Mouse (Mus musculus) spleen, postnatal 4 days (tissue): Measurements from ENCODE around the gene Lamtor2.
A peak's percentile ranks its signal among the peaks of the same experiment; 100 is the strongest.
"Not testable (repeated sequence)": the region's sequence is repeated elsewhere in the genome, so short reads cannot be mapped to it uniquely, and the experiment has no call there.

ENCODE experiments used
- DNase-seq, 2 experiments: peaks; one replicate each; pipeline ENCODE4 v3.0.0; 2022; ENCODE audit warnings: low spot score in 2 of 2

Gene Lamtor2

DNA sequence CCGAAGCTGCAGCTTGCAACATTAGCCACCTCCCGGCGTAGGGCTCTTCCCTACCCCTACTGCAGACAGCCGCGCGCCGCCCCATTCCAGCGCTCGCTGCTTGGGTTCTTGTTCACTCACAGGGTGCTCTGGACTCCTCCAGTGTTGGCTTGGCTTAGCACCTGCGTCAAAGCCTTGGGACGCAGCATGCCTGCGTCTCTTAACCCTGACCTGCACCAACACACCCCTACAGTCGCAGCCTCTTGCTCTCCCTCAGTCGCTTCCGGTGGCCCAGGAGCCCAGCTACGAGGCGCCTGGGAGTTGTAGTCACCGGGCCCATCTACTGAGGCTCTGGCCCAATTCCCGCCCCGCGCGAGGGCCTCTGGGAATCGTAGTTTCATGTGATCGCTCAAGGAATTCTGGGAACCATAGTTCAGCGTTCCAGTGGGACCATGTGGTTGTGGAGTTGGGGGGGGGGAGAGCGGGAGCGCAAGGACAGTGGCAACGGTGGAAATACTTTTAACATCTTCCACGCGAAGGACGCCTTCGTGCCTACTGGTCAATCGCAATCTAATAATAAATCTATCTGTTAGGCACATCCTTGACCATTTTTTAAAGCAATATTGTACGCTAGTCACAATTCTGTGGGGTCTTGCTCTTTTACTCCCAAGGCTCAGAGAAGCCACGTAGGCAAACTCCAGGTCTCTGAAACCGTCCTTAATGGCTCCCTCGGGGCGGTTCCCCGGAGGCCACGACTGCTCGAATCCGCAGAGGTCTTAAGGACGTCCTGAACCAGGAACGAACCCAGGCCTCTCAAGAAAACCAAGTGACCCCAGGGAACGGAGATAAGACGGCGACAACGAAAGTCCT lies at the start of gene Lamtor2:
Lamtor2 (minus strand) TSS at position 399 of the 849 bp plus-strand sequence.
- peak; percentile 95 to 96 for DNase-seq

DNA sequence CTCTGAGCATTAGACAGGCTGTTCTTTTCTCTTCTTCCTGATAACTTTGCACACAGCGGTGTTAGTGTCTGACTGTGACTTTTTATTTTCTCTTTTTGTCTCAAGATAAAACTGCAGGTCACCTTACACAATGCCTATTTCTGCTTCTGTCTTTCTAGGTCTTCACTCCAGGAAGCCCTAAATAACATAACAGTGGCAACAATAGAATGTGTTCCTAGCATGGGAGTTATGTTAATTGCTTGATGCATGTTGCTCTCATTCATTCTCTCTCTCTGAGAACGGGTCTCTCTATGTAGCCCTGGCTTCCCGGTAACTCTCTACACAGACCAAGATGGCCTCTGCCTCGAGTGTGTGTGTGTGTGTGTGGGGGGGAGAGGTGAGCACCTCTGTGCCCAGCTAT lies 49.6 kb upstream of the Lamtor2 start:
- DNase-seq = no peak

DNA sequence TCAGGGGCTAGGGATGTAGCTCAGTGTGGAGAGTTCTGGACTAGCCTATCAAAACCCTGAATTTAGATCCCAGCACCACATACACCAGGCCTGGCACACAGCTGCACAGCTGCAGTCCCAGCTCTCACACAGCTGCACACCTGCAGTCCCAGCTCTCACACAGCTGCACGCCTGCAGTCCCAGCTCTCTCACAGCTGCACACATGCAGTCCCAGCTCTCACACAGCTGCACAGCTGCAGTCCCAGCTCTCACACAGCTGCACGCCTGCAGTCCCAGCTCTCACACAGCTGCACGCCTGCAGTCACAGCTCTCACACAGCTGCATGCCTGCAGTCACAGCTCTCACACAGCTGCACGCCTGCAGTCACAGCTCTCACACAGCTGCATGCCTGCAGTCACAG lies 43.7 kb upstream of the Lamtor2 start:
- DNase-seq = not testable (repeated sequence)

DNA sequence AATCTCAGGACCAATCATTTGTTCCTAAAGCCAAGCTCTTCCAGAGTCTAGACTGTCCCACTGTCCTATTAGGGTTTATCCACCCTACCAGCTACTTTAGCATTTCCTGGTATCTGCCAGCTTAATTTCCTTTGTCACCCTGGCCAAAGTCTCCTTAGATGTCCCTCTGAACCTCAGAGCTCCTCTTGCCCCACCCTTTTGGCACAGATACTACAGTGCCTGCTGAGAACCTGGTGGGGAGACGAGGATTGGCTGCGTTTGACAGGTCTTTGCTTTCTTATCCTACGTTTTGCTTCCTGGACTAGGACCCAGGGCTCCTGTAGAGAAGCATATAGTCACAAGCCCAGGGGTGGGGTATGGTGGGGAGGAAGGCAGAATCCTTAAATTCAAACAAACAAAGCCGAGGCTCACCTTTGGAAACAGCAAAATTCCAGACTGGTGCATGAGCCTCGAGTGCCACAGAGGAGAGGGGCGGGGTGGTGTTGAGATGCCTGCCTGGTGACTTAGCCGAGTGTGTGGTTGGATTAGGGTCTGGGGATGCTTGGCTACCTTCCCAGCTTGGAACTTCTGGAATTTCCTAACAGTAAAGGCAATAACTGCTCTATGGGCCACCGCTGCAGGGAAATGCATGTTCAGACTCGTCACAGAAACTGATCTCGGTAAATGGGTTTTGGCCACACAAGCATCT lies 41.2 kb upstream of the Lamtor2 start:
- DNase-seq = no peak

DNA sequence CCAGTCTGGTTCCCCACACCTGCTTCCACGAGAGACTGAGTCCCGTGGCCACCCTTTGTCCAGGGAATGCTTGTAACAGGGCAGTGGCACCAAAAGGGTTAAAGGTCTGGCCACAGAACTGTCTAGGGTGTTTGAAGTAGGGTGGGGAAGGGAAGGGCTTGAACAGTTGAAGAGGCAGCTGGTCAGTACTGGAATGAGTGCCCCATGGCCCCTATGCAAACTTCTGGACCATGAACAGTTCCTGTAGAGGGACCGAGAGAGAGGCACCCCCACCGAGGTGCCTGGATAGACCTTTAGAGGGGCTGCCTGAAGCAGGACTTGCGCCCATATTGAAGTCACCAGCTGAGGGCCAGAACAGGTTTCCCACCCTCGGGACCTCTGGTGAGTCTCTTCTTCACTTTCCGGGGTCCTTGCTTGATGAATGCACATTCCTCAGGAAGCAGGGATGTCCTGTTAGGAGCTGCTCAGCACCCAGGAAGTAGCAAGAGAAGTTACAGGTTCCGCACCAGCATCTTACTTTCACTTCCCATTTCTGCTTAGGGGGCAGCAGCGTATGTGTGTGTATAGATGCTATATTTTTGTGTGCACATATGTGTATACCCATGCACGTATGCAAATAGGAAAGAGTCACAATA lies 40.2 kb upstream of the Lamtor2 start:
- DNase-seq = peak in 1 of 2 experiments; percentile 34

DNA sequence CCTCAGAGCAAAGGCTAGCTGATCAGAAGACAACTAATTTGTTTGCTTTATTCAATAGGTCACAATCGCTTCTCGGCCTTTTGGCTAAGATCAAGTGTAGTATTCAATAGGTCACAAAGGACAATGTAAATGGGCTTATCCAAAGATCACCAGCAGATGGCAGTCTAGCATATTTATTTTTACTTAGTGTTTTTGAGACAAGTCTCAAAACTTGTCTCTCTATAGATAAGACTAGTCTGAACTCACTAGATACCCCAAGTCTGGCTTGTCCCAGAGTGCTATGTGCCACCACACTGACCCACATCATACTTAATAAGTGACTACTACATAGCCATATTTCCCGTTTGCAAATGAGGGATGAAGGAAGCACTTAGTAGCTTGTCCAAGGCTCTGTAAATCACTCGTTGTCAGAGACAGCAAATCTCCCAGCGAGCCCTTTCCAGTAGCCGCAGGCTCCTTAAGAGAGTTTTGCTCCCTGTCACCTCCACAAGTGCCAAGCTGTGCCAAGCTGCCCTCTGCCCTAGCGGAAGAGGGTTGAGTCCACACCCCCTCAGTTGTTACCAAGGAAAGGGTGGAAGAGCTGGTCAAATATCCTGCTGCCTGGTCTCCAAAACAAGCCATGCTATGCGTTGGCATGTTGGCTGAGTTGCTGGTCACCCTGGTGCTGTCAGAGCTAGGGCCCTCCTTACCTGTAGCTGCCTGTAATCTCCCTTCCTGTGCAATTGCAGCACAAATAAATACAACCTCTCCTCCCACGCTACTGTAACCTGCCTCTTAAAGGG lies 39.3 kb upstream of the Lamtor2 start:
- DNase-seq = peak in 1 of 2 experiments; percentile 54

DNA sequence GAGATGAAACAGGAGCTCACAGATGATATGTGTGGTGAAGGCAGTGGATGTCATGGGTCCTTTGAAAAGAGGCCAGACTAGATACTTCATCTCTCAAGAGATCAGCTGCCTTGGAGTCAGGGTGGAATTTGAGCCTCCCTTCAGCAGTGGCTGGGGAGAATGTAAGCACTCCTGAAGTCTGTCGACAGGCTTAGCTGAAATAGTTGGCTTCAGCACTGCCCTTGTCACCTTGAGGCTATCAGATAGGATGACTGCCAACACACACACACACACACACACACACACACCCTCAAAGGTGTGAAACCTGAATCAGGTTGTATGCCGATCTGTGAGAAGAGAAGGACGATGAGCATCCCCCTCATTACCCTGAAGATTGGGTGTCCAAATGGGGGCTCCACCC lies 38.2 kb upstream of the Lamtor2 start:
- DNase-seq = no peak

DNA sequence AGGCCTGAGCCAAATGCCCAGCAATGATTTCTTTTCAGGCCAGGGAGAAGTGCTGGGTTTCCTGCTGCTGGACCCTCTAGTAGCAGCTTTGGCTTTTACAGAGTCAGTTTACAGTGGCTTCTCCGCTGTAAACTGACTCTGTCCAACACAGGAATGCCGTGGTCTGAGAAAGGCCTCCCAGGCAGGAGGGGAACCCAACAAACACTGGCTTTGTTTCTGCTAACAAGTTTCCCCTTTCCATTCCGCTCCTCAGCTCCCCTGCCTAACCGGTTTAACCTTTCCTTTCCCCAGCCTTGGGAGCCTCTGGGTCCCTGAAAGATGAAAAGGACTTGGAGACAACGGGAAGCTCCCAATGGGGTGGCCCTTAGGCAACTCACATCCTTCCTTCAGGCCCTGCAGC lies 37.4 kb upstream of the Lamtor2 start:
- DNase-seq = no peak

DNA sequence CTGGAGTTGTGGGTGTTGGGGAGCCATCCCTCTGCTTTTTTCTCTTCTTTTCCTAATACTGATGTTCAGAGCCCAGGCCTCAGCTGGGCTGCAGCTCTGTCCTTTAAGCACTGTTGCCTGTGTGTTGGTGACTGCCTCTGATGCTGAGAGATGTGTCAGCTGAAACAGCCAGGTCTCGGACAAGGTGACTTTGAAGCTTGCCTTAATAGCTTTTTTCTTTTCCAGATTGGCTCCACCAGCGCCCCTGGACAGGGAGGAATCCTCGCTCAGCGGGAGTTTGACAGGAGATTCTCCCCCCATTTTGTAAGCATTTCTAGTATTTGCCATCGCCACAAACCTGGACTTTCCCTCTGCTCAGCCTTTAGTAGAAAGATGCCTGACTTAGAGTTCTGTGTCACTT lies 33.8 kb upstream of the Lamtor2 start:
- no peak for DNase-seq

DNA sequence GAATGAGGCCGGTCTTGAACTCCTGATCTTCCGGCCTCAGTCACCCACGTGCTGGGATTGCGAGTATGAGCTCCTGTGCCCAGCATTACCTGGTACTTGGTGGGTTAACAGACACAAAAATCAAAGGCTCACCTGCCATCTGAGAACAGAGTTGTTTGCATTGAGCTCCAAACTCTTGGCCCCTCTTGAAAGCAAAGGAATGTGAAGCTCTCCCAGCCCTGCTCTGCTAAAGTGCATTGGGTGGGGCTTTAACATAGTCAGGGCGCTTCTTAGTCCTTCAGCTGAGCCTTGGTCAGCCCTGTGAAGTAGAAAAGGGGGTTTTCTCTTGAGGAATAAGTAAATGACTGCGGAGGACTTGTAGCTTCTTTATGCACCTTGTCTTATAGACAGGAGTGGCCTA lies 32.9 kb upstream of the Lamtor2 start:
- DNase-seq = no peak

DNA sequence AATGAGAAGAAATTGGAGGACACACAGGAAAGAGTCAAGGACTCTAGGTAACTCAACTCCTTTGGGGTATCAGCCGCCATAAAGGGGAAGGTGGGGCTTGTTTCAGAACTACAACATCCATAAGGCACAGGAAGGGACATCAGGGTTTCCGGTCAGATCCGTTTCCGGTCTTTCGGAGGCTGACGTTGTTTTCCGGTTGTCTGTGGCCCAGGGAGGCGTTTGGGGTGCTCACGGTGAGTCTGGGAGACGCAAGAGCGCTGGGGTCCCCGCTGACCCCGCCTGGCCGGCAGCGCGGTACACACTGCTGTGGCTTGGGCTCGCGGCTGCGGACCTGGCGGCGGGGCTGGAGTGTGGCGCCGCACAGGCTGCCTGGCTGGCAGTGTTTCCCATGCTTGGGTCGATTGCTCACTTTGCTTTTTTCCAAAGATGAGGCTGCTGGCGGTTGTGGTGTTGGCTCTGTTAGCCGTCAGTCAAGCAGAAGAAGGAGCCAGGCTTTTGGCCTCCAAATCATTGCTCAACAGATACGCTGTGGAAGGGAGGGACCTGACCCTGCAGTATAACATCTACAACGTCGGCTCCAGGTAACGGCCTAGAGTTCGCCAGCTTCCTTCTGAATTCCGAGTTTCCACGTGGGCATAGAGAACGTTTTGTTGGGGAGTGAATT lies 26.7 kb upstream of the Lamtor2 start:
- peak; percentile 70 to 86 for DNase-seq

DNA sequence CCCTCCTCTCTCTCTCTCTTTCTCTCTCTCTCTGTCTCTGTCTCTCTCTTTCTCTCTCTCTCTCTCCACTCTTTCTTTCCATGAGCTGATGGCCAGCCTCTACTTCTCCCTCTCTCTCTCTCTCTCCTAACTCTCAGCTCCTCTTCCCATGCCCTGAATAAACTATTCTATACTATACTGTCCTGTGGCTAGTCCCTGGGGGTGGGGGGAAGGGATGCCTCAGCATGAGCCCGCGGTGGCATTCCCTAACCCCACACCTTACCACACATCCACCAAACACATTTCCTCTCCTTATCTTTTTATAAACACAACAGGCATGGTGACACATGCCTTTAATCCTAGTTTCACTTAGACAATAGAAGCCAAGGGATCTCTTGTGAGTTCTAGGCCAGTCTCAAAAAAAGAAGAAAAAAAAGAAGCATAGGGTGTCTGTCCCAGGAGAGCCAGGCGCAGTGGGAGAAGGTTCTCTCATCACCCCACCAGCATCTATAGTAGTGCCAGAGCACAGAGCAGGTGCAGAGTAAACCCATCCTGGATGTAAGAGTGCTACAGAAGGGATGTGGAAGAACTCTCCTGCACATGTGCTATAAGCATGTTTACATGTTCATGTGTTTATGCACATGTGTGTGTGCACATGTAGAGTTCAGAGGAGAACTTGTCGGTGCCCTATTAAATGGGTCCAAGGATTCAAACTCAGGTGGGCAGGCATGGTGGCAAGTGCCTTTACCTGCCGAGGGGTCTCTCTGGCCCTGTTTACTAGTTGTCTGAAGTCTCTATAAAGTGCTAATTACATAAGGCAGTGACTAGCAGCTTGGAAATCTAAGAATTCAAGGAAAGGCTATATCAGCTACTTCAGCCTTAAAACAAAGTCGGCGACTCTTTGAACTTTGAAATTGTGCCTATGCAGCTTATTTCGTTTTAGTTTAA lies 25.9 kb upstream of the Lamtor2 start:
- DNase-seq = no peak

DNA sequence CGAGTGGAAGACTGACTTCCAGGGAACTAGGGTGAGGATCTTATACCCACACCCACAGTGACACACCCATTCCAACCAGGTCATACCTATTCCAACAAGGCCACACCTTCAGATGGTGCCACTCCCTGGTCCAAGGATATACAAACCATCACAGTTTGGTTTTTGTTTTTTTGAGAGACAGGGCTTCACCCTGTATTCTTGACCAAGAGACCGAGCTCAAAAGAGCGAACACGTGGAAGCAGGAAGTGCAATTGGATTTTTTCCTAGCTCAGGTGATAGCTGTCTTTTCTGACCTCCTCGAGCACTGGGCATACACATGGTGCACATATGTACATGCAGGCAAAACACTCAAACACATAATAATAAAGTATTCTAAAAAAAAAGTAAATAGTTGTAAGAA lies 25.0 kb upstream of the Lamtor2 start:
- DNase-seq = not testable (repeated sequence)

DNA sequence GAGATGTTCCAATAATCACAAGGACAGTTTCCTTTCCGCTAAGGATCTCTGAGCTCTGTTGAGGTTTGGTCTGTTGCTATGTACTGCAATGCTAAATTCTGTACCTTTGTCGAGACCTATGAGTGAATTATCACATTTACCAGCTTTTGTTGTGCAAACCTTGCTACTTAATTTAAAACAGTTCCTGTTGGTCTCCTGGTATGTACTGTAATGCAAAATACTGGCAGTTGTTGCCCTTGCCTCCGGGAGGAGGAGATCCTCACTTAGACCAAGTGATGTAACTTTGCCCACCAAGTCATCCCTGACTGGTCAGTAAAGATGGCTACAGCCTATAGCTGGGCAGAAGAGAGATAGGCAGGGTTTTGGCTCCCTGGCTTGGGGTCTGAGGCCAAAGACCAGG lies 22.7 kb upstream of the Lamtor2 start, which contains the start of gene Ssr2:
Ssr2 (plus strand) TSS at position 337 of the 400 bp plus-strand sequence.
- DNase-seq = no peak

DNA sequence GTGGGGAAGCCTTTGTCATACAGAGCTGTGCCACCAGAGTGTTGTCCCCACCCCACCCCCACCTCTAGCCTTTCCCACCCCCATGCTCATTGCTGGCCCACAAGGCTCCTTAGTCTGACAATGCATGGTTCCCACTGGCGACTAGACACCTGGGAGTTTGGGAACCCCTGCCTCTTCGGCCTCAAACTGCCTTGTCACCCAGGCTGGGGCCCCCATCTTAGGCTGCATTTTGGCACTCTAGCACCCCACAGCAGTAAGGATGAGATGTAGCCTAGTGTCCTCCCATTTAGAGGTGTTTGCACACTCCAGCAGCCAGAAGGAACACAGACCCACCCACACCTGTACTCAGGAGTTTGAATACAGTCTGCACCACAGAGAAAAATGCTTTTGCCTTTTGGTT lies 20.9 kb upstream of the Lamtor2 start:
- DNase-seq = no peak

DNA sequence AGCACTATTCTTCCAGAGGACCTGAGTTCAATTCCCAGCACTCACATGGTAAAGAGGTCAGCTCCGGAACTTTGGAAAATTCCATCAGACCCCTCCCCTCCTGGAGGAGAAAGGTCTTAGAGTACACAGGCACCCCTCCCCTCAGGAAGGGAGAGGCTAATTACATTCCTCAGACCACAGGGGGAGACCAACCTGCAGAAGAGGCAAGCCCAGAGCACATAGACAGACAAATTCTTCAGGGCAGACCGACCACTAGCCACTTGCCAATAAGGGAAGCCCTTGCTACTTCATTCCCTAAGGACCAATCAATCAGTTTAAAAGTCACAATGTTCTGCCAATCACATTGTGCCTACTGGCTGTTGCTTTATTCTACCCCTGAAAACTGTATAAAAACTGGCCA lies 20.0 kb upstream of the Lamtor2 start:
- no peak for DNase-seq

DNA sequence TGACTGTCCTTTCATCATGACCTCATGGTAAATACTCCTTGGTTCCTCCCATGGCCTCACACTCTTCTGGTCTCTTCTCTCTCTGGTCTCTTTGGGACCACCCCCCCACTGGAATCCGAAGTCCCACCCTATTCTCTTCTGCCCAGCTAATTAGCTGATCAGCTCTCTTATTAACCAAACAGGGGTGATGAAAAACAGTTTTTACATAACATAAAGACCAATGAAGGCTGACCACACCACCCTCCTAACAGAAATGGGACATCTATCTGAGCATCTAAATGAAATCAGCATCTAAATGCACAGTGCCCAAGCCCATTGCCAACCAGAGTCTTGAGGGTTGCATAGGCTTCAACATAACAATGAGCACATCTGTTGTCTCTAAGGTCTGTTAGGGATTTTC lies 19.0 kb upstream of the Lamtor2 start:
- DNase-seq = no peak

DNA sequence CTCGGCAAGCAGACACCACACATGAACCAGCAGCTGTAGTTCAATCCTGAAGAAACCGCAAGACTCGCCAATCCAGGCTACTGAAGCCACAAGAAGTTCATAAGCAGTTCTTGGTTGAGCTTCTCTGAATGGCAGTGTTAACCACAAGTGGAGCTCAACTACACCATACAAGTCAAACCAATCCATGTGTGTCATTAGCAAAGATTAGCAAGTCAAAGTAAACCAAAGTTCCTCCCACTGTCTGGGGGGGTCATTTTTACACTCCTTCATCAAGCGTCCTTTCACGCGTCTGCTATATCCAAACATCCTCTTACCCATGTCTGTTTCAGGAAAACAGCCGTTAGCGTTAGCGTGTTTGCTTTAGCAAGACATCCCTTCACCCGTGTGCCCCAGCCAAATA lies 17.5 kb upstream of the Lamtor2 start:
- DNase-seq = no peak

DNA sequence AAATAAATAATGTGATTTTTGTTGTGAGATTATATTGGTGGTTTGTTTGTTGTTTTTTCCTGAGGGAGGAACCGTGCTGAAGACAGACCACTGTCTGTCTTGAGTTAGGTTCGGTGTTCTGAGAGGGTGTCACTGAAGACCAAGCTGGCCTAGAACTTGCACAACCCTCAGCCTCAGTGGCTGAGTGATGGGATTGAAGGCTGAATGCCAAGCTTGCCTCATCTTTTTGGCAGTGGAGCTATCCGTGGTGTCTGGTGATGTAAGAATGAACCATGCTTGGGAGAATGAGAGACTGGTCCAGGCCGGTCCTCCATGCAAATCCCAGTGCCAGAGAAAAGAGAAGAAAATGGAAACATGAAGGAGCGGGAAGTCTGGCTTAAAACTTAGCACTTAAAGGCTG lies 16.8 kb upstream of the Lamtor2 start:
- no peak for DNase-seq

DNA sequence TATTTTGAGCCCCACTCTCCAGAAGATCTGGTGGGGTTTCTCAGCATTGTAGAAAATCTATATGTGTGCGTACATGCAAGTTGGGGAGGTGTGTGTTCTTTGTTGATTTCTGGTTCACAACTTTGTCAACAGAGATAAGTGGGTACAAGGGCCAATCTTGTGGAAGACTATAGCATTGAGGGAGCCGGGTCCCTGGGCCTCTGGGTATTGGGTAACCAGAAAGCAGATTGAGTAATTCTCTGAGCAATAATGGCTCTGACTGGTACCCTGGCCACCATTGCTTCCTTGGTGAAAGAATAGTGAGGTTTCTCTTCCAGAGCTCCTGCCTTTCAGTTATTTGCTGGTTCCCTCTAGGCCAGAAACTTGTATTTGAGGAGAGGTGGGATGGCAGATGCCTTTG lies 16.2 kb upstream of the Lamtor2 start:
- DNase-seq = no peak
